Mouse (Mus musculus): ENCODE measurements around the gene Rbm17. TPM values are rescaled to one million over a fixed set of nuclear protein-coding genes. Genes with fewer than 3 reads are reported as not detected.
"Not testable (repeated sequence)": the region's sequence is repeated elsewhere in the genome, so short reads cannot be mapped to it uniquely, and the experiment has no call there.

Gene Rbm17
- polyA plus RNA-seq, 1 experiment = 37.7 TPM

GRCm38 (mm10) chr2:11542640-11543039 is 61.3 kb downstream of the Rbm17 start:
- DNase-seq (ENCODE audit: low read depth in 1 of 2, low spot score in 2 of 2) = peak in 1 of 2 experiments; percentile 78
- peaks cover 12% of the 10 kb centered on the region; the same call in 1 of the 2 replicates for H3K4me1 ChIP-seq (ENCODE audit: control insufficient read depth, insufficient read depth, insufficient read length)
- no peak overlapping the region for H3K4me3 ChIP-seq (ENCODE audit: extremely low read depth, insufficient read depth, insufficient read length)
- H3K36me3 ChIP-seq (ENCODE audit: control insufficient read depth, insufficient read depth, low read length) = no peaks in the 10 kb centered on the region
- H3K27me3 ChIP-seq (ENCODE audit: control insufficient read depth, insufficient read depth, low read length) = no peaks in the 10 kb centered on the region
- no peak overlapping the region for H3K27ac ChIP-seq (ENCODE audit: insufficient read depth, low read length)
- 83% methylated on average over 1 of the region's 1 CpGs for WGBS
- no peak for TF ChIP-seq POLR2A (IDR thresholded peaks at IDR 0.05; ENCODE audit: low read depth, low read length)
- TF ChIP-seq CTCF (IDR thresholded peaks at IDR 0.05; ENCODE audit: extremely low read depth, insufficient read depth, insufficient read length, insufficient replicate concordance) = peak; percentile 52; the same call in 1 of the 2 replicates

GRCm38 (mm10) chr2:11542121-11542520 is 61.8 kb downstream of the Rbm17 start:
- no peak for TF ChIP-seq POLR2A (IDR thresholded peaks at IDR 0.05; ENCODE audit: low read depth, low read length)
- no peak for TF ChIP-seq CTCF (IDR thresholded peaks at IDR 0.05; ENCODE audit: extremely low read depth, insufficient read depth, insufficient read length, insufficient replicate concordance)
- peaks cover 12% of the 10 kb centered on the region; the same call in 1 of the 2 replicates for H3K4me1 ChIP-seq (ENCODE audit: control insufficient read depth, insufficient read depth, insufficient read length)
- DNase-seq (ENCODE audit: low read depth in 1 of 2, low spot score in 2 of 2) = no peak
- H3K4me3 ChIP-seq (ENCODE audit: extremely low read depth, insufficient read depth, insufficient read length) = no peak overlapping the region
- 75% methylated on average over 1 of the region's 1 CpGs for WGBS
- no peaks in the 10 kb centered on the region for H3K27me3 ChIP-seq (ENCODE audit: control insufficient read depth, insufficient read depth, low read length)
- H3K27ac ChIP-seq (ENCODE audit: insufficient read depth, low read length) = no peak overlapping the region
- no peaks in the 10 kb centered on the region for H3K36me3 ChIP-seq (ENCODE audit: control insufficient read depth, insufficient read depth, low read length)

- not testable (repeated sequence) for H3K36me3 ChIP-seq (ENCODE audit: control insufficient read depth, insufficient read depth, low read length); H3K4me3 ChIP-seq (ENCODE audit: extremely low read depth, insufficient read depth, insufficient read length); H3K27ac ChIP-seq (ENCODE audit: insufficient read depth, low read length); DNase-seq (ENCODE audit: low read depth in 1 of 2, low spot score in 2 of 2); H3K27me3 ChIP-seq (ENCODE audit: control insufficient read depth, insufficient read depth, low read length)
- 65% methylated on average over 1 of the region's 1 CpGs for WGBS
- peaks cover 12% of the 10 kb centered on the region; the same call in 1 of the 2 replicates for H3K4me1 ChIP-seq (ENCODE audit: control insufficient read depth, insufficient read depth, insufficient read length)
These were observed 62.4 kb downstream of the Rbm17 start for GRCm38 (mm10) chr2:11541528-11541927.

GRCm38 (mm10) chr2:11535966-11536365 is 68.0 kb downstream of the Rbm17 start:
- 85% methylated on average over 8 of the region's 8 CpGs for WGBS
- no peak for DNase-seq (ENCODE audit: low read depth in 1 of 2, low spot score in 2 of 2)
- no peaks in the 10 kb centered on the region for H3K36me3 ChIP-seq (ENCODE audit: control insufficient read depth, insufficient read depth, low read length)
- TF ChIP-seq CTCF (IDR thresholded peaks at IDR 0.05; ENCODE audit: extremely low read depth, insufficient read depth, insufficient read length, insufficient replicate concordance) = no peak
- no peak for TF ChIP-seq POLR2A (IDR thresholded peaks at IDR 0.05; ENCODE audit: low read depth, low read length)
- H3K27me3 ChIP-seq (ENCODE audit: control insufficient read depth, insufficient read depth, low read length) = no peaks in the 10 kb centered on the region
- no peak overlapping the region for H3K4me3 ChIP-seq (ENCODE audit: extremely low read depth, insufficient read depth, insufficient read length)
- peaks cover 7% of the 10 kb centered on the region; the same call in 1 of the 2 replicates for H3K4me1 ChIP-seq (ENCODE audit: control insufficient read depth, insufficient read depth, insufficient read length)
- H3K27ac ChIP-seq (ENCODE audit: insufficient read depth, low read length) = no peak overlapping the region

Other genes with a start within 250 kb of the Rbm17 start
- 20.6 and 22.0 TPM in 2 replicates for gene Pfkfb3, start 50.1 kb downstream of the Rbm17 start, polyA plus RNA-seq (2012; rRNA removed)
- not detected in 2 replicates for gene Gm17490, start 22.1 kb upstream of the Rbm17 start, polyA plus RNA-seq (2012; rRNA removed)
- 1.6 and 2.0 TPM in 2 replicates for gene Il2ra, start 38.7 kb upstream of the Rbm17 start, polyA plus RNA-seq (2012; rRNA removed)
- 33.2 and 57.8 TPM in 2 replicates for gene Il15ra, start 101.1 kb upstream of the Rbm17 start, polyA plus RNA-seq (2012; rRNA removed)
- 26.0 and 26.2 TPM in 2 replicates for gene Fbh1, start 173.4 kb upstream of the Rbm17 start, polyA plus RNA-seq (2012; rRNA removed)
- gene Ankrd16, start 173.7 kb upstream of the Rbm17 start, polyA plus RNA-seq (2012; rRNA removed) = 55.5 and 57.0 TPM in 2 replicates